Mouse (Mus musculus): ENCODE data around the gene Thbs3.
"Not testable (repeated sequence)": the region's sequence is repeated elsewhere in the genome, so short reads cannot be mapped to it uniquely, and the experiment has no call there.

The Thbs3 gene

GRCm38 (mm10) chr3:89199839-89200238 is 15.1 kb upstream of the Thbs3 start:
- no peak for DNase-seq

- DNase-seq = peak; percentile 86 to 90
These were observed 12.5 kb upstream of the Thbs3 start, which contains the start of gene Gba for GRCm38 (mm10) chr3:89202253-89203141. TSS of gene Gba (plus strand) at chr3:89202928.

- no peak for DNase-seq
These were observed 11.9 kb upstream of the Thbs3 start for GRCm38 (mm10) chr3:89203142-89203514.

GRCm38 (mm10) chr3:89206079-89206478 is 8.9 kb upstream of the Thbs3 start:
- DNase-seq = no peak

- no peak for DNase-seq
These were observed 8.3 kb upstream of the Thbs3 start for GRCm38 (mm10) chr3:89206695-89207094.

GRCm38 (mm10) chr3:89208075-89208657 is 6.8 kb upstream of the Thbs3 start:
- peak in 1 of 2 experiments; percentile 33 for DNase-seq

GRCm38 (mm10) chr3:89208736-89209135 is 6.2 kb upstream of the Thbs3 start:
- DNase-seq = no peak

- peak in 1 of 2 experiments; percentile 32 for DNase-seq
These were observed 5.2 kb upstream of the Thbs3 start for GRCm38 (mm10) chr3:89209731-89210130.

- DNase-seq = peak in 1 of 2 experiments; percentile 58
These were observed 4.8 kb upstream of the Thbs3 start for GRCm38 (mm10) chr3:89210162-89210561.

- peak; percentile 61 to 77 for DNase-seq
These were observed 4.2 kb upstream of the Thbs3 start for GRCm38 (mm10) chr3:89210731-89211130.

GRCm38 (mm10) chr3:89213803-89214530 is 1.0 kb upstream of the Thbs3 start:
- peak; percentile 95 to 96 for DNase-seq

- peak; percentile 88 to 93 for DNase-seq
These were observed 873 bp downstream of the Thbs3 start for GRCm38 (mm10) chr3:89215853-89216252.

- DNase-seq = not testable (repeated sequence)
These were observed 1.4 kb downstream of the Thbs3 start for GRCm38 (mm10) chr3:89216407-89216806.

- no peak for DNase-seq
These were observed 3.3 kb downstream of the Thbs3 start for GRCm38 (mm10) chr3:89218271-89218670.

GRCm38 (mm10) chr3:89219546-89219945 is 4.6 kb downstream of the Thbs3 start:
- no peak for DNase-seq

GRCm38 (mm10) chr3:89221167-89221566 is 6.2 kb downstream of the Thbs3 start:
- DNase-seq = no peak

GRCm38 (mm10) chr3:89224796-89225195 is 9.8 kb downstream of the Thbs3 start:
- DNase-seq = peak in 1 of 2 experiments; percentile 36

GRCm38 (mm10) chr3:89225321-89225815 is 10.4 kb downstream of the Thbs3 start:
- DNase-seq = peak in 1 of 2 experiments; percentile 28

GRCm38 (mm10) chr3:89225918-89226317 is 10.9 kb downstream of the Thbs3 start:
- DNase-seq = peak in 1 of 2 experiments; percentile 24

- peak in 1 of 2 experiments; percentile 46 for DNase-seq
These were observed 11.4 kb downstream of the Thbs3 start for GRCm38 (mm10) chr3:89226361-89226760.

- peak in 1 of 2 experiments; percentile 33 for DNase-seq
These were observed 11.9 kb downstream of the Thbs3 start, which contains the start of gene Mtx1 for GRCm38 (mm10) chr3:89226900-89227299. TSS of gene Mtx1 (minus strand) at chr3:89227088.

GRCm38 (mm10) chr3:89227307-89228179 is 12.6 kb downstream of the Thbs3 start:
- peak; percentile 90 to 95 for DNase-seq

All from kidney, postnatal 25 days (tissue).